In the genomic region with DNA sequence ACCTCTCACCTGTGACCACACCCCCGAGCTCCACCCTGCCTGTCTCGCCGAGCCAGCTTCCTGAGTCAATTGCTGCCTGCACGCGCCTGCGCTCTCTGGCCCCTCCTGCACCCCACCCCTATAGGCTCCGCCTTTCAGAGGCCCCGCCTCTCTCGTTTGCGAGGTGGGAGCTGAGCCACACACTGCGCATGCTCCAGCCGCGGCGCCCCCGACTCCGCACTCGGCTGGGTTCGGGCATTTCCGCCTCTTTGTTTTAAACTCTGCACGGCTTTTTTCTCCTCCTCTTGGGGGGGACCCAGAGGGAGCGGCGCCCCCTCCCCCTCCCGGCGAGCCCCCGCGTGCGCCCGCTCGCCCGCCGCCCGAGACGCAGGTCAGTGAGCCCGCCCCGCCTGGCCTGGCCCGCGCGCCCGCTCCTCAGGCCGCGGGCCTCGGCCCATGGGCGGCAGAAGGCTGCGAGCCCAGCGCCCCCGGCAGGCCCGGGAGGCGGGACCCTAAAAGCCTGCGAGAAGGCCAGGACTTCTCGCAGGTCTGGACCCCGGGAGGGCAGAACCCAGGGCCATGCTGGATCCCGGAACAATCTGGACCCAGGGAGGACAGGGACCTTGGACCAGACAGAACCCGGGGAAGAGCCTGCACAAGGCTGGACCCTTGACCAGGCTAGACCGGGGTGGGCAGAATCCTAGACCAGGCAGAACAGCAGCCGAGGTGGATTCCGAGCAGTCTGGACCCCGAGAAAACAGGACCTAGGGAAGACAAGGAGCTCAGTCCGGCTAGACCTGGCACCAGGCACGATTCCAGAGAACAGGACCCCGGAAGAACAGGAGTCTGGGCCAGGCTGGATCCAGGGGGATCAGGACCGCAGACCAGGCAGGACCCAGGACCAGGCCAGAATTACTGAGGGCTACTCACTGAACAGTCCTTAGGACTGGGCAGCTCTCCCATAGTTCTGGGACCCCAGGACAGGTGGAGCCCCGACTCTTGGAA, we compare ENCODE assay signal across 8 mouse cellular contexts. TPM values are rescaled to one million over a fixed set of nuclear protein-coding genes. Genes with fewer than 3 reads are reported as not detected.
DNase-seq lines count a peak whose midpoint lies in the region; ATAC-seq lines count a peak whose summit lies in the region.

A gene (plus strand): TSS at position 151 of the 984 bp plus-strand sequence.

- peak within 1 kb of the TSS; percentile 70 for H3K4me3 ChIP-seq in embryonic facial prominence, embryonic 14.5 days (ENCODE audit: low read depth, low read length)
- peak within 1 kb of the TSS; percentile 97 for H3K4me3 ChIP-seq in kidney, embryonic 14.5 days (ENCODE audit: low read length)
- peak within 1 kb of the TSS; percentile 95 for H3K4me3 ChIP-seq in limb, embryonic 15.5 days

- peak; percentile 96 for ATAC-seq in embryonic facial prominence, embryonic 14.5 days (ENCODE audit: low read depth)
- ATAC-seq in kidney, embryonic 14.5 days (ENCODE audit: low FRiP score, low TSS enrichment), result peak; percentile 98
- peak; percentile 96 for ATAC-seq in limb, embryonic 15.5 days (ENCODE audit: insufficient number of reproducible peaks, low FRiP score, low TSS enrichment, low read depth)

- DNase-seq in 3T3-L1 (ENCODE audit: low read depth, low spot score), result peak; percentile 95
- DNase-seq in adrenal gland, postnatal 4 days (ENCODE audit: low spot score in 2 of 2), result peak; percentile 92
- DNase-seq in embryonic facial prominence, embryonic 14.5 days (ENCODE audit: low spot score), result peak; percentile 98
- peak; percentile 98 for DNase-seq in heart, adult 9 months (ENCODE audit: low spot score in 2 of 2)
- peak; percentile 87 to 89 for DNase-seq in monocyte, adult 2 months (ENCODE audit: low read depth in 1 of 2, low spot score in 2 of 2)
- peak; percentile 99 for DNase-seq in spleen, postnatal 36 days (ENCODE audit: low spot score in 2 of 2)

- peak within 1 kb of the TSS; percentile 100 for H3K4me2 ChIP-seq in embryonic facial prominence, embryonic 14.5 days (ENCODE audit: low read depth, low read length)
- H3K4me2 ChIP-seq in kidney, embryonic 14.5 days (replicated peaks; ENCODE audit: low read depth, low read length), result peak within 1 kb of the TSS; percentile 96
- H3K4me2 ChIP-seq in limb, embryonic 15.5 days, result peak within 1 kb of the TSS; percentile 78

- peak within 1 kb of the TSS; percentile 85 for H3K27ac ChIP-seq in embryonic facial prominence, embryonic 14.5 days (replicated peaks; ENCODE audit: low read depth, low read length)
- H3K27ac ChIP-seq in kidney, embryonic 14.5 days (ENCODE audit: low read depth, low read length), result peak within 1 kb of the TSS; percentile 74; the same call in 1 of the 2 replicates
- H3K27ac ChIP-seq in limb, embryonic 15.5 days, result peak within 1 kb of the TSS; percentile 82

- WGBS in embryonic facial prominence, embryonic 14.5 days, result 1% methylated on average over 40 of the region's 62 CpGs
- WGBS in kidney, embryonic 14.5 days, result under 1% methylated on average over 59 of the region's 62 CpGs
- 1% methylated on average over 50 of the region's 62 CpGs for WGBS in limb, embryonic 15.5 days

- H3K9ac ChIP-seq in embryonic facial prominence, embryonic 14.5 days (ENCODE audit: low read depth, low read length), result peak within 1 kb of the TSS; percentile 99
- H3K9ac ChIP-seq in kidney, embryonic 14.5 days (ENCODE audit: low read depth, low read length), result peak within 1 kb of the TSS; percentile 98
- H3K9ac ChIP-seq in limb, embryonic 15.5 days, result peak within 1 kb of the TSS; percentile 99

- H3K9me3 ChIP-seq in embryonic facial prominence, embryonic 14.5 days (ENCODE audit: control insufficient read depth, low read length), result no peaks in the 10 kb centered on the region
- no peaks in the 10 kb centered on the region for H3K9me3 ChIP-seq in kidney, embryonic 14.5 days (ENCODE audit: control insufficient read depth, low read length)
- no peaks in the 10 kb centered on the region for H3K9me3 ChIP-seq in limb, embryonic 15.5 days

- 0 out of 2 replicates have a peak, but pooled peaks cover 9% of the 10 kb centered on the region for H3K36me3 ChIP-seq in embryonic facial prominence, embryonic 14.5 days (ENCODE audit: control insufficient read depth, insufficient read depth, low read length)
- no peaks in the 10 kb centered on the region for H3K36me3 ChIP-seq in kidney, embryonic 14.5 days (ENCODE audit: control insufficient read depth, insufficient read depth, low read length)
- H3K36me3 ChIP-seq in limb, embryonic 15.5 days, result no peaks in the 10 kb centered on the region

- peaks cover 21% of the 10 kb centered on the region for H3K4me1 ChIP-seq in embryonic facial prominence, embryonic 14.5 days (ENCODE audit: control insufficient read depth, insufficient read depth, low read length)
- H3K4me1 ChIP-seq in kidney, embryonic 14.5 days (ENCODE audit: control insufficient read depth, insufficient read depth, low read length), result peaks cover 17% of the 10 kb centered on the region; the same call in 1 of the 2 replicates
- H3K4me1 ChIP-seq in limb, embryonic 15.5 days, result peaks cover 25% of the 10 kb centered on the region

- H3K27me3 ChIP-seq in embryonic facial prominence, embryonic 14.5 days (replicated peaks; ENCODE audit: control insufficient read depth, insufficient read depth, low read length), result 0 out of 2 replicates have a peak, but pooled peaks cover 3% of the 10 kb centered on the region
- H3K27me3 ChIP-seq in kidney, embryonic 14.5 days (ENCODE audit: control insufficient read depth, insufficient read depth, low read length), result no peaks in the 10 kb centered on the region
- no peaks in the 10 kb centered on the region for H3K27me3 ChIP-seq in limb, embryonic 15.5 days

RNA-seq across cellular contexts. Expression of the gene that starts here (rescaled TPM):
- 10 to 100 TPM; 57.1 to 57.6 TPM for total RNA-seq in adrenal gland, postnatal 4 days (2021)
- polyA plus RNA-seq in embryonic facial prominence, embryonic 14.5 days (2014; fragmentation: Nextera tagmentation; extraction: Ambion mirVana), result 22.9 and 23.8 TPM in 2 replicates
- 17.2 and 28.2 TPM in 2 replicates for polyA plus RNA-seq in kidney, embryonic 14.5 days (2014; fragmentation: Nextera tagmentation; extraction: Ambion mirVana)
- 19.3 and 21.1 TPM in 2 replicates for polyA plus RNA-seq in limb, embryonic 15.5 days (2015; fragmentation: Nextera tagmentation; extraction: Ambion mirVana)

Comparison
In these comparisons a context has a peak if more than half of its experiments do, and no peak if none do; other contexts are left out.
1. Peak in every context shown above with its lines: DNase-seq, ATAC-seq, H3K4me3 ChIP-seq and H3K27ac ChIP-seq.